Mouse (Mus musculus) left cerebral cortex, adult 9 months (tissue): ENCODE data around the gene Lgi2.
A peak's percentile ranks its signal among the peaks of the same experiment; 100 is the strongest.

Experiments
- DNase-seq, 2 experiments: peaks; one replicate each; pipeline ENCODE4 v3.0.0; 2022; ENCODE audit warnings: low spot score in 2 of 2

The Lgi2 gene

DNA sequence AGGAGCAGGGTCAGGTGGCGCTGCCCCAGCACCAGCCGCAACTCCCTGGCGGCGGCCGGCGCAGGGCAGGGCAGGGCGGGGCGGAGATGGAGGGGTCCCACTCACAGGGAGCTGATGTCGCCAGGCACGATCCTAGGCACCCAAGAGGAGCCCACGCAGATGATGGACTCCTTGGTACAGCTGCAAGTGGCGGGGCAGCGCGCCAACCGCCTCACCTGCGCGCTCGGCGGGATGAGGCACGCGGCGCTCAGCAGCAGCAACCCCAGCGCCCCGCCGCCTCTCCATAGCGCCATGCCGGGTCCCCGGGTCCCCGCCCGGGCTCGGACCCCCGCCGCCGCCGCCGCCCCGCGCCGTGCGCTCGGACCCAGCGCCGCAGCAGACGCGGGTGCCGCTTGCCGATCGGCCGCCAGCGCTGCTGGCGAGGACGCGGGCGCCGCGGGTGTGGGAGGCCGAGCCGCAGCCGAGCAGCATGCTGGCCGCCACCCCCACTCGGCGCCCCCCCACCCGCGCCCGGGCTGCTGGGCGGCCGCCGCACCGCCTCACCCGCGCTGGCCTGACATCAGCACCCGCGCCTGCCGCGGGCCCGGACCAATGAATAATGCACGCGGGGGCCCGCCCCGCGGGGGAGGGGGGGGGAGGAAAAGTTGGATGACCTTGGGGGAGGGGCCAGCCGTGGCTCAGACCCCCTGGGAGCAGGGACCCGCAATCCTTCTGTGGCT lies at the start of gene Lgi2:
Lgi2 (minus strand) TSS at position 650 of the 719 bp plus-strand sequence.
- peak in 1 of 2 experiments; percentile 19 for DNase-seq

DNA sequence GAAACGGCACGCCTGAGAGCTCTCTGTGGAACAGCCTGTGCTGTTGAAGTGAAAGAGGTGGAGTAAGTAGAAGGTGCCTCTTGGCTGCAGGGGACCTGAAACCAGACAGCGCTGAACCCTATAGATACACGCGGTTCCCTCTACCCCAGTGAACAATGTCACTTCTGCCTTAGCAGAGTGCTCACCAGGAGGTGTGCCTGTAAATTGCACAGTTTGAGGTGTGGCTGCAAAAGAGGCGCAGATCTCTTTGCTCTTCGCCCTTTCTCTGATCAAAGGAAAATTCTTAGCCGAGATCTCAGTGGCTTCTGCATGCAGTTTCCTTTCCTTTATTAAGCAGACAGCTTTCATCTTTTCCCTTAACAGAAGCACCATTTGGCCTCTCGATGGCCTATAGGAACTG lies 49.2 kb upstream of the Lgi2 start:
- peak in 1 of 2 experiments; percentile 12 for DNase-seq

DNA sequence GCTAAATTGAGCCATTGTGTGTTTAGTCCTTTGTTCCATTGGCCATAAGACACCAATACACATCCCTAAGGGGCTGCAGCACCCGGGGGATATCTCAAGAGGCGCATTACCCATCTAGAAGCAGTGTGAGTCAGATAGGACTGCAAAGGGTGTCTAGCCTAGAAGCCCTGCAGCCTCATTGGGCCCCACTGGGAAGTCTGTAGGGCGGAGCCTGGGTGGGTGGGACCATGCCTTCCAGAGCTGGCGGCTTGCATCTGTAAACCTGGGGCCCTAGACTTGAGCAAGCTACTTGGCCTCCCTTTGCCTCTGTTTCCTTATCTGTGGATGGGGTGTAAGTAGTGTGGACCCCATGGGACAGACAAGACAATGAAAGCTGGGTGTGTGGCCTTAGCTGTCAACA lies 48.4 kb upstream of the Lgi2 start:
- no peak for DNase-seq

DNA sequence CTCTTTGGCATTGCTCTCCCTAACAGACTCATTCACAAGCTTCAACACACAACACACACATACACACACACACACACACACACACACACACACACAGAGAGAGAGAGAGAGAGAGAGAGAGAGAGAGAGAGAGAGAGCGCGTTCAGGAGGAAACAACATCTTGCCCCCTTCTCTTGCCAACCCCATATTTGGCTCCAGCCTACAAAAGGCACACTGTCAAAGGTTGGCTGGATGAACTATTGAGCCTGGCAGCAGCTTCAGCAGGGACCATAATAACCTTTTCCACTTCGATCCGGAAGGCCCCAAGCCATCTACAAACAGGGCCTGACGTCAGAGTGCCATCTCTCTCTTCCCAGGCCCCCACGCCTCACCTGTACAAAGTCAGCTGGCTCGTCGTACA lies 46.5 kb upstream of the Lgi2 start:
- no peak for DNase-seq

DNA sequence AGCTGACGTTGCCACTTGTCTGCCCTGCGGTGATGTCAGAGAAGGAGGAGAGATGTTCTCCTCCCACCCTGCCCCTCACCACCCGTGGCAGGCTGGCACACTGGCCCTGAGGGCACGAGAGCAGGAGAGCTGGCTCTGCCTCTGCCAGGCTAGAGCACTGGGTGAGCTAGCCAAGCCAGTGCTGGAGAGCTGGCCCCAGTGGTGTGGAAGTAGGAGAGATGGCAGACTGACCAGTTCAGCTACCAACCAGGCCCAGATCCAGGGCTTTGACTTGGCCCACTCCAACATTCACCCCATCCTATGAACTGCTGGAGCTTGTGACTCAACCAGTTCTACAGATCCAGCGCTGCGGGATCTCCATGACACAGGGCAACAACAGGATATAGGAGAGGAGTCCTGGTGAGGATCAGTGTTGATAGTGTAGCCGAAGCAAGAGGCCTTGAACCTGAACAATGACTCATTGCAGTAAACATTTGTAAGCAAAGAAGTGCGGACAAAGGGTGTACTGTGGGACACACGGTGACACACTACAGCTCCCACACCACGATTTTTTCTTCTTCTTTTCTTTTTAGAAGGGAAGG lies 45.1 kb upstream of the Lgi2 start:
- DNase-seq: no peak

DNA sequence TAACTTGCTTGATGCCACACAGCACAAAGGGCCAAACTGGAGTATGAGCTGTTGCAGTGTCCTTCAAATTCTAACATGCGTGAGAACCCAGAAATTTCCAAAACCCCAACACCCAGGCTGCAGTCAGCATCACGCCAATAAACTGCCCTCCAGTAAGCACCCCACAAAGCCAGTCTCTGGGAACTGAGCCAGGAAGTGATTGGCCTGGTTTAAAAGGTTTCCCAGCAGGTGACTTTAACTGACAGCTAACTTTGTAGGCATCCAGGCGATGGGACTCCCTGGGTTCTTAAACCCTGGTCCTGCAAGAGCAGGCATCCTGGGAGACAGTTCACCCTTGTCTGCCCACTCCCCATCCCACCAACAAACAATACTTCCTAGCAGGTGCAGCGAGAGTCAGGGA lies 44.0 kb upstream of the Lgi2 start:
- no peak for DNase-seq

DNA sequence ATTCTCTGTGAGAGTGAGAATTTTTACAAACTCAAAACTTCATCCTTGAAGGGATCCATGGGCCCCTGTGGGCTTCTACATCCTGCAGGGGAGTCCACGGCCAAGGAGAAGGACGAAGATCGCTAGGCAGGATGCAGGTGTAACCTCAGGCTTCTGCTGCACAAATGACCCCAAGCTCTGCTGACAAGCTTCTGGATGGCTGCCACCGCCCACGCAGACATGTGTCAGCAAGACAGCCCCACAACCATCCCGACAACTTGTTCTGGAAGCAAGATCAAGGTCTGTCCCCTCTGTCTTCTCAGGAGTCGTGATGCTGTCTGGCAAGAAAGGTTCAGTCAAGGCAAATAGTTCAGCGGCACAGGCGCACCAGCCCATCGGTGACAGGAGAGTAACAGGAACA lies 43.4 kb upstream of the Lgi2 start:
- no peak for DNase-seq

DNA sequence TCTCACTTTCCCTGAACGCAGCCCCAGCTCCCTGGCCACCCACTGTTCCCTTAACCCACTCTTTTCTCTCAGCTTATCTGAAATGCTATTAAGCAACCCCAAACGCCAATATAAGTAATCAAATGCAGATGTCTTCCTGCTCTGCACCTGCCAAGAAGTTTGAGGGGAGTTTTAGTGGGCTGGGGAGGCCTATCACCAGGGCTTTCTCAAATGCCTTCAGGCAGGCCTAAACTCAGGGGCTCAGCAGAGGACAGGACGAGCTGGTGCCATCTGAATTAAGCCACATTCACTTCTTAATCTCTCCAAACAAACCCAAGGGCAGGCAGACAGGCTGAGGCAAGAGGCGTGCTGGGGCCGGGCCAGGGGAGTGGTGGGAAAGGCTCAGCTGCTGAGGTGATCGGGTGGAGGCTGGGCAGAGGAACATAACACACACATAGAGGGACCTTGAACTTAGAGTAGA lies 38.4 kb upstream of the Lgi2 start:
- DNase-seq: no peak

DNA sequence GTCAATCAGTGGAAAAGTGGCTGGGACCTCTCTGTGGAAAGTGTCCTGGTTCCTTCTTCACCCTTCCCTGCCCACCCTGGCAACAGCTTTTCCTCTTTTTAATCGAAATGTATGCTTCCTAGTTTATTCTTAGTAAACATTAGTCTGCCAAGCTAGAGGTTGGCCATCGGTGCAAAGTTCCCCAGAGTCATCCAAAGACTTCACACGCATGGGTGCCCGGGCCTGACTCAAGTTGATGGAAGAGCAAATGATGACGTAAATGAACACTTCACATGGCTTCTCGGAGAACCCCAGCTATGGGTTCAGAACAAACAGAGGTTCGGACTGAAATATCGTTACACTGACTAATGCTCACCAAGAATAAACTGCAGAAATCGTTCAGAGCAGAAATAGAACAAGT lies 24.4 kb upstream of the Lgi2 start:
- DNase-seq: no peak

DNA sequence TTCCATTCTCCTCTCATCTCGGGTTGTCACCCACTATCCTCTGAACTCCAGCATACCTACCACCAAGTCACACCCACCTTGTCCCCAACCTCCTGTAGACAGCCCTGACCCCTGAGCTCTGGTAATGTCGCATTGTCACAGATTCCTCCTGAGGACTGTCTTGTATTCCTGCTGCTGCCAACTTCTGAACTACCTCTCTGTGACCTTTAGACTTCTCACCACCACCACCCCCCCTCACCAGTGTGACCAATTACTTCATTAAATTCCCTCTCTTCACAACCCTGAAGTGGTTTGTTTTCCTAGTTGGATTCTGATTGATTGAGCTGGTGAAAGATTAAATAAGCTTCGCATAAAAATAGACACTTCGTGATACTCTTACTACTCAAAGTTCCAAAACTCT lies 22.4 kb upstream of the Lgi2 start:
- DNase-seq: no peak

DNA sequence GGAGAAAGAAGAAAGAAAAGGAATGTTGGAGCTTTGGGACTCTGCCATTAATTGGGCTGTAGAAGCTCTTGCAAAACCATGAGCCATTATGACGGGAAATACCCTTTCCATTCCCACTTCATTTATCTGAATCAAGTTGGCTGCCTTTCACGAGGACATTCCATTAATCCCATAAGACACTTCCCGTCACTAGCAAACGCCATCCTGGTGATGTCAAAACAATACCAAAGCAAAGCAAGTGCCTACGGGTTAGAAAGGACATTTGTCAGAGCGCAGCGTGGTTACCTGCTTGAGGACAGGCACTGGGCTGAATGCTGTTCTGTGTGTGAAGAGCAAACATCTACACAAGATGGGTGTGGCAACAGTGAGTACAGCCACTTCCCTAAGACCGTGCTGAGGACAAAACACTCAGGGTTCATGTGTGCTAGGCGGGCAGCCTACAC lies 21.1 kb upstream of the Lgi2 start:
- DNase-seq: no peak

DNA sequence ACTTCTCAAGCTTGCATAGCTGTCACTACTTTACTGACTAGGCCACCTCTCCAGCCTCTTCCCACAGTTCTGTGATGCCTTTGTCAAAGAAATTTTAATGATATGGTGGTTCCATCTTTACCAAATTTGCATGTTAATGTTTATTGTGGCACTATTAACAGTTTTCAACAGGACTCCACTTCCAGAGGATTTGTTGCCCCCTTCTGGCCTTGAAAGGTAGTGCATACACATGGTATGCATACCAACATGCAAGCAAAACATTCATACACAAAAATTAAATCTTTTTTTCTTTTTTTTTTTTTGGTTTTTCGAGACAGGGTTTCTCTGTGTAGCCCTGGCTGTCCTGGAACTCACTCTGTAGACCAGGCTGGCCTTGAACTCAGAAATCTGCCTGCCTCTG lies 6.3 kb upstream of the Lgi2 start:
- DNase-seq: no peak

DNA sequence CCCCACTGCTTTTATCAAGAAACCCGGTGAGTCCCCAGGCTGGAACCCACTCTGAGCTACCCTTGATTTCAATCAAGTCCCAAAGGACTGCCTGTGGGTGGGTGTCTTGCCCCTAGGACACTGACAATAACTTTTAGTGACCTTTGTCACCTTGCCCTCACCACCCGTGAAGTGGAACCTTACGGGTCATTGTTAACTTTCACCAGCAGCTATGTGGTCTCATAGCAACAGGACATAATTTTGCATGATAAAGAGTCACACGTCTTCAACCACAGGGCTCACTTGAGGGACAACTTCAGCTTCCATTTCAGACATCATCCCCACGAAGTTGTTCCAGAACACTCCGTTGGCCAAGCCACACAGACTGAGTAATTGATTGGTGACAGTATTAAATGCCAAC lies 4.5 kb upstream of the Lgi2 start:
- no peak for DNase-seq

DNA sequence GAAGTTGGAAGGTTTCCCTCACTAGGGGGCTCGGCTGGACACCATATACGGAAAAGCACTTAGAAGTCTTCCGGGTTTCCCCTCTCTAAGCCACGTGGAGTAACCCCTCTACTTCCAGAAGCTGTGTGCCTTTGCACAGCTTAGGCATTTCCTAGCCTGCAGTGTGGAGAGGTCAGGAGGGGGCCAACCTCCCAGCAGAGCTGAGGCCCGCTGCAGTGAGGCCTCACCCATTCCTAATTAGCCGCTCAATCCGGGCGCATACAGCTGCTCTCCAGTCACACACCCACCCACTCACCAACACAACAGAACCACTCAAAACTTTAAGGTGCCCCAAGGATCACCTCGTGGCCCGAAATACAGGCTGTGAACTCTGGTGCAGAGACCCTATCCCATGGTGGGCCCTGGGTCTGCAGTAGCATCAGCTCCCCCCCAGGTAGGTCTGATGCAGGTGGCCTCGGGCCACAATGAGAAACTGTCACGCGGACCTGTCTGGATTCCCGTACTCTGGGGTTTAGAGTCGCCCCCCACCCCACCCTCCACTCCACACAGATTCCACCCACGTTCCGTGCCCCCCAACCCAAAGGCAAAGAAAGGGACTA lies 949 bp downstream of the Lgi2 start:
- DNase-seq: no peak

DNA sequence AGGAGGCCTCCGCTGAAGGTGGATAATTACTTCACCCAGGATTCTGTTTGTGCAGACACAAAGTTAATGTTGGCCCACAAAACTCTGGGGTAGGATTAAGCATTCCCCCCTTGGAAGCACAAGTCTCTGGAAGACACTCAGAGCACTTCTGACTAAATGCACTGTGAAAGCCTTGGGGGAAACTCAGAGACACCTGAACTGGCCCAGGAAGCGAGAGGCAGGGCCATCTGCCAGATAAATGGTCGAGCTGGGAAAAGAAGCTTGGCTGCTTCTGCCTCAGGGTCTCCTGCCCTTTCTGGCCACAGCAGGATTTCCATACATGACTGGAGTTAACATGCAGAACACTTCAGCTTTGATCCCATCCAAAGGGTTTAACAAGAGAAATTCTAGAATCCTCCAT lies 1.9 kb downstream of the Lgi2 start:
- no peak for DNase-seq

DNA sequence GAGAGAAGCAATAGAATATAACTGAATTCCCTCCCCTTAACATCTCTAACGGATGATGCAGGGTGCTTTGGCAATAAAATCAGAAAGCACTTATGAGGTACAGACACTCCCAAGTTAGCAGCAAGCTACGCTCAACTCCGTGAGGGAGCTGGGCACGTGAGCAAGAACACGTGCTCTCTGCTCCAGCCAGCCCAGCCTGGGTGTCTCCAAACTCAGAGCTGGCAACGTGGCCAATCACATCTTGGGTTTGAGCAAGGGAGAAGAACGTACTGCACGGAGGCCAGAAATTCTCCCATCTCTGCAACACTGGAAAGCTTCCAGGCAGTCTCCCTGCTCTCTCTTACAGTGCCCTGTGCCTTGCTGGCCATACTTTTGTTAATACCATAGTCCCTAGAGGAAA lies 6.0 kb downstream of the Lgi2 start:
- peak in 1 of 2 experiments; percentile 26 for DNase-seq

DNA sequence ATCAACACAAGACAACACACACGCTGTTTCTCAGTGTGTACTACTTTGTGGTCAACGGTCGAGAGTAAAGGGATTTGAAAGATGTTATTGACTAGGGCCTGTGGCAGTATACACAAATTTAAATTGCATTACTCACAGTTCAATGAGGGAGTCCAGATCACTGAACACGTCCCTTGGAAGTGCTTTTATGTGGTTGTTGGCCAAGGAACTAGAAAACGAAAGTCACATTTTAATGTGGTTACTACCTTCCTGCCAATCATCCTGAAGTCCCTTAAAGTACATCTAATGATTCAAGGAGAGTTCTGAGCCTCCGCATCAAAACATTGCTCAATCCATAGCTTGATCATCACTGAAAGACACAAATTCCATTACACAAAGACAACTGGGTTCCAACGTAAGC lies 10.7 kb downstream of the Lgi2 start:
- no peak for DNase-seq

DNA sequence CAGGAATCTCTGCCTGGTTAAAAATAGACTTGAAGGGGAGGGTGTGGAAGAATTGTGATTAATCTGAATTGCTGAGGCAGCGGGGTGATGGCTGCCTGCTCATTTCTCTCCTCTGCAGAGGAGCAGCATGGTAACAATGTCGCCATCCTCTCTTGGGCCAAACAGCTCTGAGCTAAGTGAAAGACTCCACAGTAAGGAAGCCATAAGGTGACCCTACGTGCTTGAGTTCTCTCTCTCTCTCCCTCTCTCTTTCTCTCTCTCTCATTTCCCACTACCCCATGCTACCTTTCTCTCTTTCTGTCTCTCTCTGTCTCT lies 15.0 kb downstream of the Lgi2 start:
- no peak for DNase-seq

DNA sequence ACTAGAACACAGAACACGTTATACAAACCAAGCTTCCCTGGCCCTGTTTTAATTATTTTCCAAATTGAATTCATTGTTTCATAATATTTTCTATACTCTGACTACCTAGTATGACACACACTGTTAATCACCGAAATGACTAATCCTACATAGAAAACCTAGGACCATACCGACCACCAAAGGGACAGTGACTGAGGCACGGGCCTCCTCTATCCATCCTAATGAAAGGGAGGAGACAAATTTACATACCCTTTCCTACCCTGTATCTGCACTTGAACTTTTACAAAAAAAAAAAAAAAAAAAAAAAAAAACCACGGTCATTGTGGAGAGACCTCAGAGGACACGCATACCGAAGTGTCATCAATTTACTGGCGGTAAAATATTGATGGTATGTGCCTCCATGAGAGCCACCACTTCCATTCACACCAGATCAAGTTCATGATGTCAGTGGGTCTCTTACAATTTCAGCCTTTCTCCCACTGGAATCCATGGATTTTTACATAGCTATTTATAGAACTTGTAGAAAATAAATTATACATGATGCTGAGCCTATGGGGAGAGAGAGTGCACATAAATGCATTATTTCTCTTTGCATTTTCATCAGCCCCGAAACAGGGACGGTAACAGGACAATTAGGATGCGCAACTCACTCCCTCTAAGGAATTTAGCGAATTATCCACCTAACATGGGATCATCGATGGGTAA lies 15.5 kb downstream of the Lgi2 start:
- no peak for DNase-seq

DNA sequence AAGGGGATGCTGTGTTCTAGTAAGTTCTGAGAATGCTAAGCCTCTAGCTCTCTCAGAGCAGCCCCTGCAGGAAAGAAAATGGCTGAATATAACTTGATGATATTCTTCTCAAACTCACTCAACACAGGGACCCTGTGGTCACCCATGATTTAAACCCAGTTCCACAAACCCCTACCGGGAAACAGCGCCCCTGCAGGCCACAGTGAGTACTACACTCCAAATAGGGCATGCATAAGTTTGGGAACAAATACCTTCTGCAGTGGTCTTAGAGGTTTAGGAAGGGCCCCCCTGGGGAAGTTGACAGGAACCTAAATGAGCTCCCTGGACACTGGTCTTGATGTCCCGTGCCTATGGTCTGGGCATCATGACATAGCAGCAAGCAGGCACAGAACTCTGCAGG lies 19.3 kb downstream of the Lgi2 start:
- DNase-seq: no peak

DNA sequence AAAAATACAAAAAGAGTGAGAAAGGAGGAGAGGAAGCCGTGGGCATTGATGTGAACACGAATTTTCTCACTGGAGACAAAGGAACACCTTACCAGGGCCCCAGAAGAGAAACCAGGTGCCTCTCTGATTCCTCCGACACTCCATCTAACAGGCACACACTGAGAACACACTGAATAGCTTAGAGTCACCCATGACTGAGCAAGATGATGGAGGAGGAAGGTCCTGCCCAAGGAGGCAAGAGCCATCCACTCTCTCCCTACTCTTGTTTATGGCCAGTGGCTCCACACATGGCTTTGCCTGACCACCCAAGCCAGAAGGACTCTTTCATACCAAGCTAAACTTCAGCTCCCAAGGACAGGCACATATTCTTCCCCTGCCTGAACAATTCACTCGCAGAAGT lies 22.5 kb downstream of the Lgi2 start:
- DNase-seq: no peak

DNA sequence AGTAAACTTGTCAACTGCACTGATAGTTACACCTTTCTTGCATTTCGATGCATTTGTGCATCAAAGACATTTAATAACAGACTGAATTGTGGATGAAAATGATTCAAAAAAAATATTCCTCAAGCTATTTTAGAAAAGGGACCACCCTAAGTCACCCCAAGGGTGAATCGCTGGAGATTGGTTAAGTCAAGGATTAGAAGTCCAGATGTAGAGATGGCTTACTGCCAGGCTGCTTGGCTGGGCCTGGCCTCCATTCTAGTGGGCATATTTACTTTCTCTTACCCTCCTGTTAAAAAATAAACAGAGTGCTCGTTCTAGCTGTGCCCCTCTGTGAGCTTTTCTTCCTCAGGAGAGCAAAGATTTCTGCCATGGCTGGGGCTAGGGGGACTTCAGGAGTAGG lies 26.1 kb downstream of the Lgi2 start:
- DNase-seq: no peak

DNA sequence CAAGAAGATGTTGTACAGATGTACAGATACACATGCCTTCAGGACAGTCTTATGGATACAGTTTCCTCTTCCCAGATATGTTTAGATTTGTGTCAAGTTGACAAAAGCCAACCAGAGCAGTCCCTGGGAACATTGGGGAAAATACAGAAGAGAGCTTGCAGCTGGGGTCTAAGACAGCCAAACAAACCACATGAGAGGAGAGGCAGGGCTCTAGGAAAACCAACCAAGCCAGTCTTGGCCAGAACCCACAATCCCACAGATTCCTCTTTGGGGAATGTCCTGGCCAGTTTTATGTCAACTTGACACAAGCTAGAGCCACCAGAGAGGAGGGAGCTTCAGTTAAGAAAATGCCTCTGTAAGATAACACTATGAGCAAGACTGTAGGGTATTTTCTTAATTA lies 26.8 kb downstream of the Lgi2 start:
- no peak for DNase-seq
